Mouse (Mus musculus) inflammation-experienced regulatory T-cells, adult 16 weeks (primary cell): ENCODE data around the gene Slc9b1. TPM values are rescaled to one million over a fixed set of nuclear protein-coding genes. Genes with fewer than 3 reads are reported as not detected.

ENCODE experiments used
- polyA plus RNA-seq: library from polyadenylated mRNA; unstranded; fragments of 100-300 nt; shearing (Covaris generic); gene quantifications from one replicate; pipeline ENCODE4 v1.2.1, GENCODE M21; 2017

Gene Slc9b1
- 0.71 TPM for polyA plus RNA-seq

GRCm38 (mm10) chr3:135347739-135348264 is at the start of gene Slc9b1:
Gene Slc9b1, plus strand, starts transcription at chr3:135348029.

DNA sequence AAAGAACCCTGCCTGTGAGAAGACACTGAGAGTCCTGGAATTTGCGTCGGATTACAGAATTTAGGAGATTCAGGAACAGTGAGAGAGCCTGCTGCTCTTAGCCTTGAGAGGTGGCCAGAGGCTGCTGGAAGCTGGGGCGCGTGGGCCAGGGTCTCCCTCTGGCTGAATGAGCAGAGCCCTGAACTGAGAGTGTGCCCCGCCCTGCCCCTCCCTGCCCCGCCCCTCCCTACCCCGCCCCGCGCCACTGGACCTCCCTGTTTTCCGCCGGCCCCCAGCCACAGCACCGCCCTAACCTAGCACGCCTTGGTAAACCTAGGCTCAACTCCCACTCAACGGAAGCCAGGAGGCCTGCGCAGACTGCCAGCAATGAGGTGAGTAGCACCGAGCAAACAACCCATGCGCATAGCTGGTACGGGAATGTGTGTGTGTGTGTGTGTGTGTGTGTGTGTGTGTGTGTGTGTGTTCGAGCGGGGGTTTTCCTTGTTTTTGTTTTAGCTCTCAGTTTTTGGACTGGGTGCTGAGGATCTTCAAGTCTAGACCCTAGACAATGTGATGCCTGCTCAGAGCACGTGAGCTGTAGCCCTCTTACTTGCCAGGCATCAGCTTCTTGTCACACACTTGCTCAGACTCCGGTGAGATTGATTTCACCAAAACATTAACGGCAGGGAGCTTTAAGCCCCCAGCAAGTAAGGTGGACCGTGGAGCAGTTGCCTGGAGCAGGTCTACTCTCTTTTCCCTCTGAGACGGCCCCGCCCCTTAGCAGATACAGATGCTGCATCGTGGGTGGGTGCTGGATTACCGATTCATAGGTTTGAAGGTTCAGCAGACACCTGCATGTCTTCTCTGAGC is 40.2 kb upstream of the Slc9b1 start, which contains the start of gene Slc9b2:
Slc9b2 (plus strand) TSS at position 290 of the 849 bp plus-strand sequence.

DNA sequence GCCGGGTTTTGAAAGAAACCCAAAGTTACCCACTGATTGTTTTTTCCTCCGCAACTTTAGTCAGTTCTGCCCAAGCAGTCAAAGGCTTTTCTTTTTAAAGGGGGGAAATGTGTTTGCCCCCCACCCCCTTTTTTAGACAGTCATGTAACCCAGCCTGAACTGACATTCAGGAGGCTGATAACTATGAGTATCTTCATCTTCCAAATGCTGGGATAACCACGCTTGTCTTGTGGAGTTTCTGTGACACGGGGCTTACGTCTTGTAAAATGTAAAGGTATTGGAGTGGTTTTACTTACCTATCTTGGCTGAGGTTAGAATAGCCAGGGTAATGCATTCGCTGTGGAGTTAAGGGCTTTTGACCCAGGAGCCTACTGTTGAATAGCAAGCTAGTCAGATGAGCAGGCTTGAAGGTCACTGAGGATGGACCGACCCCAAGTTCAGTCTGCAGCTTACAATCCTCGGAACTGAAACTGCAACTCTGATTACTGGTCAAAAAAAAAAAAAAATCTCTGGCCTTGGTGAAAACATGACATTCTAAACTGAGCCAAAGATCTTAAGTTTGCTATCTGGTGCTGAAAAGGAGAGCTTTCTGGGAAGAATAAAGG is 75.9 kb downstream of the Slc9b1 start, which contains the start of gene Cisd2:
Cisd2 (minus strand) TSS at position 318 of the 605 bp plus-strand sequence.

DNA sequence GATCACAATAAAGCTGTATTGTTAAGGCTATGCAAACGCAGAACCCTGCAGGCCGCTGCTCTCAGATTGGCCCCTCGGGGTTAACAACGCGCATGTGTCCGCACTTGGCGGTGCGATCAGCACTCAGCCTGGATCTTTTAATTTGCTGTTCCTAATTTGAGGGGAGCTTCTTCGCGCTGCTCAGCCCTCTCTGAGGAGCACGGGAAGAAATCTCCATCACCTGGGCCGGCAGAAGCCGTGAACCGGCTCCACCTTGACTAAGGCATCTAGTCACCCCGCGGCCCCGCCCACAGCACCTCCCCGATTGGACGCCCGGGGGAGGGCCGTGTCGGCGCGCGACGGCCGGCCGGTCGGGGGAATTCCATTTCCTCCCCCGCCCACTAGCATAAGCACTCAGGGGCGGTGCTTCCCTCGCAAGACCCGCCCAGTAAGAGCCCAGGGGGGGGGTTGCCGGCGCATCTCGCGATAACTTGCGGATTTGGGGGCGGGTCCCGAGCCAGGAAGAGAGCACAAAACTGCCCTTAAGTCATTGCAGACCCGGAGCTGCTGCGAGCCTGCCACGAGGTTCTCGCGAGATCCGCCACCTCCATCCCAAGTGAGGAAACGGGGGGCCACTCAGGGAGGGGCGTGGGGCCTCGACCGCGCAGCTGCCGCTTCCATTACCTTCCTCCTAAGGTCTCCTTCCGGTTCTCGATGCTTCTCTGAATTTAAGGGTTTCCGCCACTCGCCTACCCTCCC is 90.1 kb downstream of the Slc9b1 start, which contains the start of gene Ube2d3:
Ube2d3 (plus strand) TSS at position 392 of the 738 bp plus-strand sequence.

Other genes with a start within 250 kb of the Slc9b1 start
- gene Cenpe, start 135.5 kb upstream of the Slc9b1 start, polyA plus RNA-seq, result 2.1 TPM
- not detected for gene Bdh2, start 66.8 kb upstream of the Slc9b1 start, polyA plus RNA-seq
- gene Slc9b2, start 40.3 kb upstream of the Slc9b1 start, polyA plus RNA-seq, result 14.2 TPM
- 66.7 TPM for gene Cisd2, start 75.9 kb downstream of the Slc9b1 start, polyA plus RNA-seq
- gene Ube2d3, start 90.1 kb downstream of the Slc9b1 start, polyA plus RNA-seq, result 689 TPM
- 42.7 TPM for gene Manba, start 137.6 kb downstream of the Slc9b1 start, polyA plus RNA-seq